Mouse (Mus musculus): Measurements from ENCODE around the gene Klhdc4. TPM values are rescaled to one million over a fixed set of nuclear protein-coding genes. Genes with fewer than 3 reads are reported as not detected.

The Klhdc4 gene
- polyA plus RNA-seq, 1 experiment = 29.9 TPM

- Histone ChIP-seq H3K4me3 (ENCODE audit: control insufficient read depth, insufficient read depth, low read length) (no peak overlapping the region), H3K4me1 (replicated peaks; ENCODE audit: control insufficient read depth, insufficient read depth, low read length) (peaks cover 12% of the 10 kb centered on the region; the same call in 1 of the 2 replicates), H3K27me3 (ENCODE audit: control insufficient read depth, insufficient read depth, low read length) (no peaks in the 10 kb centered on the region), H3K27ac (ENCODE audit: control insufficient read depth, insufficient read depth, low read length) (no peak overlapping the region), H3K36me3 (ENCODE audit: control insufficient read depth, insufficient read depth, low read length) (no peaks in the 10 kb centered on the region)
- 75% methylated on average over 4 of the region's 4 CpGs for WGBS
- DNase-seq = no peak
- TF ChIP-seq CTCF (IDR thresholded peaks at IDR 0.05; ENCODE audit: borderline replicate concordance, control insufficient read depth, extremely low read depth, insufficient read depth, low read length, poor library complexity) (no peak), POLR2A (IDR thresholded peaks at IDR 0.05; ENCODE audit: control insufficient read depth, extremely low read depth, insufficient read depth, low read length, poor library complexity) (no peak)
Measured at GRCm38 (mm10) chr8:121792627-121793026, 36.7 kb downstream of the Klhdc4 start.

- 3% methylated on average over 7 of the region's 7 CpGs for WGBS
- Histone ChIP-seq H3K36me3 (ENCODE audit: control insufficient read depth, insufficient read depth, low read length) (no peaks in the 10 kb centered on the region), H3K27me3 (ENCODE audit: control insufficient read depth, insufficient read depth, low read length) (no peaks in the 10 kb centered on the region), H3K4me3 (ENCODE audit: control insufficient read depth, insufficient read depth, low read length) (no peak overlapping the region), H3K4me1 (replicated peaks; ENCODE audit: control insufficient read depth, insufficient read depth, low read length) (peaks cover 12% of the 10 kb centered on the region; the same call in 1 of the 2 replicates), H3K27ac (ENCODE audit: control insufficient read depth, insufficient read depth, low read length) (no peak overlapping the region)
- no peak for TF ChIP-seq CTCF (IDR thresholded peaks at IDR 0.05; ENCODE audit: borderline replicate concordance, control insufficient read depth, extremely low read depth, insufficient read depth, low read length, poor library complexity)
- no peak for TF ChIP-seq POLR2A (IDR thresholded peaks at IDR 0.05; ENCODE audit: control insufficient read depth, extremely low read depth, insufficient read depth, low read length, poor library complexity)
- DNase-seq = no peak
Measured at GRCm38 (mm10) chr8:121792159-121792558, 37.2 kb downstream of the Klhdc4 start.

- Histone ChIP-seq H3K4me1 (replicated peaks; ENCODE audit: control insufficient read depth, insufficient read depth, low read length) (peaks cover 12% of the 10 kb centered on the region; the same call in 1 of the 2 replicates), H3K27me3 (ENCODE audit: control insufficient read depth, insufficient read depth, low read length) (no peaks in the 10 kb centered on the region), H3K4me3 (ENCODE audit: control insufficient read depth, insufficient read depth, low read length) (no peak overlapping the region), H3K36me3 (ENCODE audit: control insufficient read depth, insufficient read depth, low read length) (no peaks in the 10 kb centered on the region), H3K27ac (ENCODE audit: control insufficient read depth, insufficient read depth, low read length) (no peak overlapping the region)
- TF ChIP-seq POLR2A (IDR thresholded peaks at IDR 0.05; ENCODE audit: control insufficient read depth, extremely low read depth, insufficient read depth, low read length, poor library complexity) (no peak), CTCF (IDR thresholded peaks at IDR 0.05; ENCODE audit: borderline replicate concordance, control insufficient read depth, extremely low read depth, insufficient read depth, low read length, poor library complexity) (no peak)
- DNase-seq = no peak
- WGBS = 80% methylated on average over 8 of the region's 8 CpGs
Measured at GRCm38 (mm10) chr8:121788786-121789185, 40.6 kb downstream of the Klhdc4 start.

GRCm38 (mm10) chr8:121786542-121786941 lies 42.8 kb downstream of the Klhdc4 start:
- TF ChIP-seq CTCF (IDR thresholded peaks at IDR 0.05; ENCODE audit: borderline replicate concordance, control insufficient read depth, extremely low read depth, insufficient read depth, low read length, poor library complexity) (no peak), POLR2A (IDR thresholded peaks at IDR 0.05; ENCODE audit: control insufficient read depth, extremely low read depth, insufficient read depth, low read length, poor library complexity) (no peak)
- DNase-seq = no peak
- Histone ChIP-seq H3K36me3 (ENCODE audit: control insufficient read depth, insufficient read depth, low read length) (no peaks in the 10 kb centered on the region), H3K27me3 (ENCODE audit: control insufficient read depth, insufficient read depth, low read length) (no peaks in the 10 kb centered on the region), H3K4me3 (ENCODE audit: control insufficient read depth, insufficient read depth, low read length) (no peak overlapping the region), H3K27ac (ENCODE audit: control insufficient read depth, insufficient read depth, low read length) (no peak overlapping the region), H3K4me1 (replicated peaks; ENCODE audit: control insufficient read depth, insufficient read depth, low read length) (0 out of 2 replicates have a peak, but pooled peaks cover under 1% of the 10 kb centered on the region)
- 39% methylated on average over 10 of the region's 10 CpGs for WGBS

- WGBS = 71% methylated on average over 5 of the region's 5 CpGs
- no peak for DNase-seq
- TF ChIP-seq CTCF (IDR thresholded peaks at IDR 0.05; ENCODE audit: borderline replicate concordance, control insufficient read depth, extremely low read depth, insufficient read depth, low read length, poor library complexity) (no peak), POLR2A (IDR thresholded peaks at IDR 0.05; ENCODE audit: control insufficient read depth, extremely low read depth, insufficient read depth, low read length, poor library complexity) (no peak)
- H3K27ac ChIP-seq (ENCODE audit: control insufficient read depth, insufficient read depth, low read length) = no peak overlapping the region
- no peaks in the 10 kb centered on the region for H3K4me1 ChIP-seq (replicated peaks; ENCODE audit: control insufficient read depth, insufficient read depth, low read length)
- no peak overlapping the region for H3K4me3 ChIP-seq (ENCODE audit: control insufficient read depth, insufficient read depth, low read length)
- H3K36me3 ChIP-seq (ENCODE audit: control insufficient read depth, insufficient read depth, low read length) = no peaks in the 10 kb centered on the region
- H3K27me3 ChIP-seq (ENCODE audit: control insufficient read depth, insufficient read depth, low read length) = no peaks in the 10 kb centered on the region
Measured at GRCm38 (mm10) chr8:121782493-121782892, 46.9 kb downstream of the Klhdc4 start.

GRCm38 (mm10) chr8:121773876-121774275 lies 55.5 kb downstream of the Klhdc4 start:
- 87% methylated on average over 12 of the region's 12 CpGs for WGBS
- Histone ChIP-seq H3K4me1 (replicated peaks; ENCODE audit: control insufficient read depth, insufficient read depth, low read length) (no peaks in the 10 kb centered on the region), H3K27me3 (ENCODE audit: control insufficient read depth, insufficient read depth, low read length) (no peaks in the 10 kb centered on the region), H3K36me3 (ENCODE audit: control insufficient read depth, insufficient read depth, low read length) (no peaks in the 10 kb centered on the region), H3K4me3 (ENCODE audit: control insufficient read depth, insufficient read depth, low read length) (no peak overlapping the region), H3K27ac (ENCODE audit: control insufficient read depth, insufficient read depth, low read length) (no peak overlapping the region)
- TF ChIP-seq CTCF (IDR thresholded peaks at IDR 0.05; ENCODE audit: borderline replicate concordance, control insufficient read depth, extremely low read depth, insufficient read depth, low read length, poor library complexity) (no peak), POLR2A (IDR thresholded peaks at IDR 0.05; ENCODE audit: control insufficient read depth, extremely low read depth, insufficient read depth, low read length, poor library complexity) (no peak)
- no peak for DNase-seq

Measured in thymus, adult 2 months (tissue).